Mouse (Mus musculus) heart, embryonic 11.5 days (tissue): ENCODE results near the gene AC140267.1. TPM values are rescaled to one million over a fixed set of nuclear protein-coding genes. Genes with fewer than 3 reads are reported as not detected.
A peak's percentile ranks its signal among the peaks of the same experiment; 100 is the strongest.

Source experiments
- ATAC-seq: fragments of 200-750 bp; cut with Nextera tagmentation; replicated peaks from 2 replicates; pipeline ENCODE4 v1.8.0; 2017; ENCODE audit warnings: moderate library complexity; ENCODE audit not compliant: insufficient number of reproducible peaks, low FRiP score, low TSS enrichment
- H3K27ac ChIP-seq: fragments of 300-500 bp; sonication (generic); 2 replicates; pipeline ENCODE4 v1.5.1; 2014; ENCODE audit warnings: mild to moderate bottlenecking, low read depth, low read length
- H3K27me3 ChIP-seq: fragments of 300-500 bp; sonication (generic); 2 replicates; pipeline ENCODE4 v1.6.1; 2014; ENCODE audit warnings: mild to moderate bottlenecking, low read length, mixed read lengths; ENCODE audit not compliant: control insufficient read depth, insufficient read depth
- H3K36me3 ChIP-seq: fragments of 300-500 bp; sonication (generic); 2 replicates; pipeline ENCODE4 v1.6.1; 2014; ENCODE audit warnings: mild to moderate bottlenecking, low read length, moderate library complexity, mixed read lengths; ENCODE audit not compliant: control insufficient read depth, insufficient read depth
- H3K4me1 ChIP-seq: fragments of 300-500 bp; sonication (generic); 2 replicates; pipeline ENCODE4 v1.6.1; 2014; ENCODE audit warnings: low read length; ENCODE audit not compliant: control insufficient read depth, insufficient read depth
- H3K4me2 ChIP-seq: fragments of 300-500 bp; sonication (generic); 2 replicates; pipeline ENCODE4 v1.6.1; 2014; ENCODE audit warnings: mild to moderate bottlenecking, moderate library complexity
- H3K4me3 ChIP-seq: fragments of 300-500 bp; sonication (generic); 2 replicates; pipeline ENCODE4 v1.5.1; 2014; ENCODE audit warnings: low read depth, low read length
- H3K9ac ChIP-seq: fragments of 300-500 bp; sonication (generic); 2 replicates; pipeline ENCODE4 v1.6.1; 2014; ENCODE audit warnings: mild to moderate bottlenecking, low read depth, low read length, moderate library complexity
- H3K9me3 ChIP-seq: fragments of 300-500 bp; sonication (generic); replicated peaks from 2 replicates; pipeline ENCODE4 v1.6.1; 2016; ENCODE audit warnings: low read length; ENCODE audit not compliant: control insufficient read depth
- WGBS: fragments of 180-500 bp; shearing (Covaris S2); extraction: QIAGEN DNeasy Blood & Tissue Kit; methylation state at CpG from one replicate; pipeline ENCODE4 v1.1.7; 2014; ENCODE audit not compliant: insufficient replicate concordance; 5-methylcytosine and 5-hydroxymethylcytosine counted together
- polyA plus RNA-seq: library from polyadenylated mRNA; unstranded; fragments of >200 nt; fragmentation: Nextera tagmentation; extraction: Ambion mirVana; gene quantifications from 2 replicates; pipeline ENCODE4 v1.2.1, GENCODE M21; 2014

AC140267.1 gene
- polyA plus RNA-seq, 1 experiment from 2014 or later: not detected

DNA sequence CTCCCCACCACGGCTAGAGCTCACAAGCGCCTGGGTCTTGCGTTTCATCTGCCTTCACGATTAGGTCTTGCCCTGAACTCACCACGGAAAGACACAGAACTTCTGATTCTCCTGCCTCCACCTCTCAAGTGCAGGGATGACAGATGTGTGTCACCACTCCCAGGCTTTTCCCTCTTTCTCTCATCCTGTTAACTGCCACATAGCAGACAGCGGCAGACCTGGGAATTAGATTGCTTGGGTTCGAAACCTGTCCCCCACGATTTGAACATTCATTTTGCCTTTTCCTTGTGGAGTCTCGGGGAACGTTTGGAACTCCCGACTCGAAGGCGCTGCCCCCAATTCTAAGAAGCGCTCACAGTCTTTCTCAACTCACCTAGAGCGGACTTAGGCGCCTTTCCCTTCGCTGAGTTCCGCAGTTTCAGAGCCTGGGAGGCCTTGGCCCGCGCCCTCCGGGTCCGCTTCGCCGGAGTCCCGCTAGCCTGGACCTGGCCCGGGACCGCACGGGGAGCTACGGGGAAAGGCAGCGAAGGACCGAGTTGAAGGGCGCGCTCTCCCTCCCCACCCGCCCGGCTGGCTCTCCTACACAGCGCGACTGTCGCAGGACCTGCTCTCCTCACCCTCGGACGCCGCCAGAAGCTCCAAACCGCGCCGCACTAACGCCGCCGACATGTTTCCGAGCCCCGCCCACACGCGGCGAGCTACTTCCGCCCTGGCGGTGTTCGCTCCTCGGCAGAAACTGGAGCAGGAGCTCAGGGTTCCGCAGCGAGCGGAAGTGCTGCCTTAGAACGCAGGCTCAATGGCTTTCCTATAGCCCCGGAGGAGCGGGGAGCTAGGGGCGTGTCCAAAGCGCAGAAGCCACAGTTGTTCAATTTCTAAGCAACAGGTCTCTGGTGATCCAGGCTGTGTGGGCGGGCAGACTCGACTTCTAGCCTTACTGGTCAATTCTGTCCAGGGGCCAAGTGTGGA is 28.3 kb downstream of the AC140267.1 start, which contains the start of gene Rps19bp1:
Rps19bp1 (minus strand) TSS at position 706 of the 966 bp plus-strand sequence.
- peaks cover 9% of the 10 kb centered on the region for H3K4me1 ChIP-seq
- H3K4me2 ChIP-seq: peak within 1 kb of the TSS; percentile 90
- 1% methylated on average over 64 of the region's 66 CpGs for WGBS
- H3K27me3 ChIP-seq: no peaks in the 10 kb centered on the region
- no peaks in the 10 kb centered on the region for H3K36me3 ChIP-seq
- H3K4me3 ChIP-seq: peak within 1 kb of the TSS; percentile 96
- no peaks in the 10 kb centered on the region for H3K9me3 ChIP-seq
- ATAC-seq: peak; percentile 80
- peak within 1 kb of the TSS; percentile 87 for H3K9ac ChIP-seq
- H3K27ac ChIP-seq: peak within 1 kb of the TSS; percentile 63

DNA sequence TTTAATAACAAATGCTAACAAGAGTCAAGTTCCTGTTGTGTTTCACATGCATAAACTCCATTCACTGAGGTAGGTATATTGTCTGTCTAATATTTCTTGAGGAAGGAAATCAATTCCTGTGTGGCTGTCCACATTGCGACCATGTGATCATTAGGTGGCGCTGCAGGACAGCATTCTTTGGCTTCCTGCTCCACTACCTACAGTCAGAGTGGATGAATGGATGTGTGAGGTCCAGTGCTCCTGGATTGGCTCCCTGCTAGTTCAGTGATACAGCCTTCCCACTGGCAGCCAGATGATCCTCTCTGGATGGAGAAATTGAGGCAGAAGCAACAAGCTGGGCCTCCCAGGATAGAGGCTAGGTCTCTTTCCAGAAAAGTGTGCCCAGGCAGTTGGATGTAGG is 30.6 kb downstream of the AC140267.1 start:
- Histone ChIP-seq H3K4me2 (no peak overlapping the region), H3K4me1 (peaks cover 9% of the 10 kb centered on the region), H3K27me3 (no peaks in the 10 kb centered on the region), H3K36me3 (no peaks in the 10 kb centered on the region), H3K9ac (no peak overlapping the region), H3K9me3 (no peaks in the 10 kb centered on the region), H3K4me3 (no peak overlapping the region), H3K27ac (no peak overlapping the region)
- WGBS: 1% methylated on average over 2 of the region's 2 CpGs
- ATAC-seq: no peak

GRCm38 (mm10) chr15:80271858-80272396 is 36.3 kb downstream of the AC140267.1 start:
- Histone ChIP-seq H3K4me2 (no peak overlapping the region), H3K27me3 (0 out of 2 replicates have a peak, but pooled peaks cover 14% of the 10 kb centered on the region), H3K9me3 (no peaks in the 10 kb centered on the region), H3K9ac (no peak overlapping the region), H3K4me1 (no peaks in the 10 kb centered on the region), H3K27ac (no peak overlapping the region), H3K4me3 (no peak overlapping the region), H3K36me3 (no peaks in the 10 kb centered on the region)
- WGBS: 67% methylated on average over 3 of the region's 3 CpGs
- ATAC-seq: no peak

GRCm38 (mm10) chr15:80277107-80277506 is 41.5 kb downstream of the AC140267.1 start:
- Histone ChIP-seq H3K36me3 (no peaks in the 10 kb centered on the region), H3K9ac (no peak overlapping the region), H3K9me3 (no peaks in the 10 kb centered on the region), H3K4me1 (no peaks in the 10 kb centered on the region), H3K4me3 (no peak overlapping the region), H3K27ac (no peak overlapping the region), H3K27me3 (peaks cover 16% of the 10 kb centered on the region; the same call in 1 of the 2 replicates), H3K4me2 (no peak overlapping the region)
- ATAC-seq: no peak
- WGBS: 40% methylated on average over 9 of the region's 9 CpGs

DNA sequence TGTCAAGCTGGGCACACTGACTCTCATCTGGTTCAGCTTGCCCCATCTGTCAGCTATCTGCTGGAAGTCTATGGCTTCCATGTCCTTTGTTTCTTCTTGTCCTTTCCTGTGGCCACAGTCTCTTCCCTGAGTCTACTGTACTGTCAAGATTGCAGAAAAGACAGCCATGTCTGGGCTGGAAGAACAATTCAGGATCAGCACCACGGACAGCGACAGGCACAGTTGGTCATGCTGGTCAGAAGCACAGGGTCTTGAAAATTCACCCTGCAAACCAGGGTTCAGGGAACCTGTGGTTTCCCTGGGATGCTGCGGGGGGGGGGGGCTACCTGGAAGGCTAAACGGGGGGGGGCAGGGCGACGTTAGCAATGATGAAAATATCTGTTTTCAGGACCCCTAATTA is 42.0 kb downstream of the AC140267.1 start:
- Histone ChIP-seq H3K9ac (no peak overlapping the region), H3K4me1 (no peaks in the 10 kb centered on the region), H3K36me3 (no peaks in the 10 kb centered on the region), H3K9me3 (no peaks in the 10 kb centered on the region), H3K27ac (no peak overlapping the region), H3K4me3 (no peak overlapping the region), H3K27me3 (peaks cover 15% of the 10 kb centered on the region), H3K4me2 (no peak overlapping the region)
- no peak for ATAC-seq
- WGBS: 0% methylated on average over 6 of the region's 6 CpGs

DNA sequence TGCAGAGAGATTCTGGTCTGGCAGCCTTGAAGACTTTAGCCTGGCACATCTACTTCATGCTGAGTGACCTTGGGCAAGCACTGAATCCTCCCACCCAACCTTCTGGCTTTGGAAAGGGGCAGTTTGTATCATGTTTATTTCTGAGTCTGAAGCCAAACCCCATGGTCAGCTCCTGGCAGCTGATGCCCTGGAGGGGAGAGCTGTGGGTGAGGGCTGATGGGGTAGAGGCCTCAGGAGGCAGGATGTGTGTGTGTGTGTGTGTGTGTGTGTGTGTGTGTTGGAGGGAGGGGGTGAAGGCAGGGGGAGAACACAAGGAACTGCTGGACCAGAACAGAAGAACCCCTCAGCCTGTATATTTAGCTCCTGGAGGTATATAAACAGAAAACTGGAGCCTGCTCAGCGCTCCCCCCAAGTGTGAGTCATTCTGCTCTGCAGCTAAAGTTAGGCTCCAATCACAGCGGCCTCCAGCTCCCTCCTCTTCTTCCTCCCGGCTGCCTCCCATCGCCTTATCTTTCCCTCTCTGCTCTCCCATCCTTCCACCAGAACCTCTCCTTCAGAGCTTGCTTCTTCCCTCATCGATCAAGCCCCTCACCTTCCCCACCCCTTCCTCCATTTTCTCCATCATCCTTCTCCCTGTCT is 42.6 kb downstream of the AC140267.1 start:
- 42% methylated on average over 5 of the region's 5 CpGs for WGBS
- no peak overlapping the region for H3K4me2 ChIP-seq
- H3K27ac ChIP-seq: no peak overlapping the region
- no peaks in the 10 kb centered on the region for H3K4me1 ChIP-seq
- ATAC-seq: no peak
- H3K9ac ChIP-seq: no peak overlapping the region
- no peak overlapping the region for H3K4me3 ChIP-seq
- H3K9me3 ChIP-seq: no peaks in the 10 kb centered on the region
- H3K36me3 ChIP-seq: no peaks in the 10 kb centered on the region
- peaks cover 17% of the 10 kb centered on the region for H3K27me3 ChIP-seq

GRCm38 (mm10) chr15:80279053-80279452 is 43.4 kb downstream of the AC140267.1 start:
- no peak for ATAC-seq
- Histone ChIP-seq H3K9me3 (no peaks in the 10 kb centered on the region), H3K4me3 (no peak overlapping the region), H3K27ac (no peak overlapping the region), H3K4me2 (no peak overlapping the region), H3K4me1 (no peaks in the 10 kb centered on the region), H3K36me3 (no peaks in the 10 kb centered on the region), H3K9ac (no peak overlapping the region), H3K27me3 (peaks cover 19% of the 10 kb centered on the region)
- 60% methylated on average over 2 of the region's 2 CpGs for WGBS

GRCm38 (mm10) chr15:80280646-80281045 is 45.0 kb downstream of the AC140267.1 start:
- Histone ChIP-seq H3K4me2 (no peak overlapping the region), H3K9me3 (no peaks in the 10 kb centered on the region), H3K27me3 (peaks cover 28% of the 10 kb centered on the region), H3K4me1 (no peaks in the 10 kb centered on the region), H3K9ac (no peak overlapping the region), H3K36me3 (no peaks in the 10 kb centered on the region), H3K4me3 (no peak overlapping the region), H3K27ac (no peak overlapping the region)
- no peak for ATAC-seq
- 14% methylated on average over 6 of the region's 6 CpGs for WGBS
